Mouse (Mus musculus) limb, embryonic 14.5 days (tissue): Measurements from ENCODE around the gene Prkn. TPM values are rescaled to one million over a fixed set of nuclear protein-coding genes. Genes with fewer than 3 reads are reported as not detected.

ENCODE experiments used
- ATAC-seq: fragments of 200-750 bp; cut with Nextera tagmentation; 2 replicates; pipeline ENCODE4 v1.8.0; 2017; ENCODE audit warnings: low read depth, moderate number of reproducible peaks, moderate TSS enrichment; ENCODE audit not compliant: low FRiP score
- DNase-seq: peaks from one replicate; pipeline ENCODE4 v3.0.0-alpha.2; 2015; ENCODE audit warnings: low spot score
- H3K27ac ChIP-seq: fragments of 300-500 bp; sonication (generic); replicated peaks from 2 replicates; pipeline ENCODE4 v1.5.1; 2014; ENCODE audit warnings: low read depth, mild to moderate bottlenecking, low read length, moderate library complexity, mixed read lengths
- H3K27me3 ChIP-seq: fragments of 300-500 bp; sonication (generic); 2 replicates; pipeline ENCODE4 v1.6.1; 2014; ENCODE audit warnings: low read length, mixed read lengths; ENCODE audit not compliant: control insufficient read depth, insufficient read depth
- H3K36me3 ChIP-seq: fragments of 300-500 bp; sonication (generic); 2 replicates; pipeline ENCODE4 v1.6.1; 2014; ENCODE audit warnings: mild to moderate bottlenecking, low read length, moderate library complexity, mixed read lengths; ENCODE audit not compliant: control insufficient read depth, insufficient read depth
- H3K4me1 ChIP-seq: fragments of 300-500 bp; sonication (generic); 2 replicates; pipeline ENCODE4 v1.6.1; 2014; ENCODE audit warnings: antibody characterized with exemption, low read length, mixed read lengths; ENCODE audit not compliant: control insufficient read depth, insufficient read depth
- H3K4me2 ChIP-seq: fragments of 300-500 bp; sonication (generic); replicated peaks from 2 replicates; pipeline ENCODE4 v1.6.1; 2014; ENCODE audit warnings: low read depth, mild to moderate bottlenecking, low read length, moderate library complexity; ENCODE audit not compliant: severe bottlenecking
- H3K4me3 ChIP-seq: fragments of 300-500 bp; sonication (generic); replicated peaks from 2 replicates; pipeline ENCODE4 v1.5.1; 2014; ENCODE audit warnings: low read length
- H3K9ac ChIP-seq: fragments of 300-500 bp; sonication (generic); 2 replicates; pipeline ENCODE4 v1.6.1; 2014; ENCODE audit warnings: mild to moderate bottlenecking, low read depth, low read length, moderate library complexity; ENCODE audit not compliant: severe bottlenecking
- H3K9me3 ChIP-seq: fragments of 300-500 bp; sonication (generic); 2 replicates; pipeline ENCODE4 v1.6.1; 2016; ENCODE audit warnings: low read length; ENCODE audit not compliant: control insufficient read depth
- POLR2A ChIP-seq: fragments of 200-500 bp; IDR thresholded peaks from 2 replicates; pipeline ENCODE4 v1.8.0; 2012; ENCODE audit warnings: inconsistent platforms, mild to moderate bottlenecking, moderate library complexity, borderline replicate concordance; ENCODE audit not compliant: insufficient read depth, insufficient read length; ENCODE audit errors: extremely low read depth
- WGBS: fragments of 180-500 bp; shearing (Covaris S2); extraction: QIAGEN DNeasy Blood & Tissue Kit; methylation state at CpG from one replicate; pipeline ENCODE4 v1.1.7; 2014; 5-methylcytosine and 5-hydroxymethylcytosine counted together
- polyA plus RNA-seq, 2 experiments: library from polyadenylated mRNA; depleted of rRNA in 1 of 2; stranded (reverse) in 1 of 2; unstranded in 1 of 2; fragments of >200 nt; fragmentation: Nextera tagmentation in 1 of 2; extraction: Ambion mirVana in 1 of 2; gene quantifications; 2 replicates each; pipeline versions ENCODE4 v1.2.1 to v1.2.3; 2012 to 2014

Gene Prkn
- polyA plus RNA-seq, 2 experiments, result 2.3 to 2.7 TPM

- Histone ChIP-seq H3K27me3 (no peaks in the 10 kb centered on the region), H3K4me3 (no peak overlapping the region), H3K36me3 (no peaks in the 10 kb centered on the region), H3K27ac (no peak overlapping the region), H3K9ac (no peak overlapping the region), H3K4me1 (0 out of 2 replicates have a peak, but pooled peaks cover 4% of the 10 kb centered on the region), H3K9me3 (no peaks in the 10 kb centered on the region), H3K4me2 (no peak overlapping the region)
- WGBS, result 79% methylated on average over 2 of the region's 2 CpGs
- TF ChIP-seq POLR2A, result no peak
- DNase-seq, result no peak
- no peak for ATAC-seq
Measured at GRCm38 (mm10) chr17:11462721-11463120, 622.5 kb downstream of the Prkn start.

- Histone ChIP-seq H3K9me3 (no peaks in the 10 kb centered on the region), H3K4me3 (no peak overlapping the region), H3K27ac (no peak overlapping the region), H3K27me3 (no peaks in the 10 kb centered on the region), H3K4me1 (0 out of 2 replicates have a peak, but pooled peaks cover 4% of the 10 kb centered on the region), H3K36me3 (no peaks in the 10 kb centered on the region), H3K9ac (no peak overlapping the region), H3K4me2 (no peak overlapping the region)
- DNase-seq (no peak), ATAC-seq (no peak)
- TF ChIP-seq POLR2A, result no peak
- 45% methylated on average over 2 of the region's 2 CpGs for WGBS
Measured at GRCm38 (mm10) chr17:11466095-11466494, 625.9 kb downstream of the Prkn start.

- Histone ChIP-seq H3K27me3 (no peaks in the 10 kb centered on the region), H3K4me1 (0 out of 2 replicates have a peak, but pooled peaks cover 4% of the 10 kb centered on the region), H3K9ac (no peak overlapping the region), H3K4me2 (no peak overlapping the region), H3K36me3 (no peaks in the 10 kb centered on the region), H3K4me3 (no peak overlapping the region), H3K9me3 (no peaks in the 10 kb centered on the region), H3K27ac (no peak overlapping the region)
- 91% methylated on average over 2 of the region's 2 CpGs for WGBS
- no peak for TF ChIP-seq POLR2A
- DNase-seq, result no peak
- ATAC-seq, result no peak
Measured at GRCm38 (mm10) chr17:11468624-11469023, 628.4 kb downstream of the Prkn start.

GRCm38 (mm10) chr17:11483032-11483431 lies 642.8 kb downstream of the Prkn start:
- Histone ChIP-seq H3K9me3 (no peaks in the 10 kb centered on the region), H3K27ac (no peak overlapping the region), H3K27me3 (no peaks in the 10 kb centered on the region), H3K4me1 (no peaks in the 10 kb centered on the region), H3K4me3 (no peak overlapping the region), H3K36me3 (no peaks in the 10 kb centered on the region), H3K9ac (no peak overlapping the region), H3K4me2 (no peak overlapping the region)
- ATAC-seq, result no peak
- DNase-seq, result no peak
- 41% methylated on average over 2 of the region's 2 CpGs for WGBS
- no peak for TF ChIP-seq POLR2A

GRCm38 (mm10) chr17:11490051-11490450 lies 649.9 kb downstream of the Prkn start:
- no peaks in the 10 kb centered on the region for H3K27me3 ChIP-seq
- no peak for ATAC-seq
- no peak for TF ChIP-seq POLR2A
- H3K4me1 ChIP-seq, result no peaks in the 10 kb centered on the region
- no peak overlapping the region for H3K4me2 ChIP-seq
- DNase-seq, result no peak
- no peak overlapping the region for H3K4me3 ChIP-seq
- no peak overlapping the region for H3K9ac ChIP-seq
- 0 out of 2 replicates have a peak, but pooled peaks cover 2% of the 10 kb centered on the region for H3K9me3 ChIP-seq
- H3K36me3 ChIP-seq, result no peaks in the 10 kb centered on the region
- 77% methylated on average over 4 of the region's 4 CpGs for WGBS
- H3K27ac ChIP-seq, result no peak overlapping the region

GRCm38 (mm10) chr17:11502556-11502955 lies 662.4 kb downstream of the Prkn start:
- H3K36me3 ChIP-seq, result no peaks in the 10 kb centered on the region
- ATAC-seq, result no peak
- H3K27ac ChIP-seq, result no peak overlapping the region
- no peak overlapping the region for H3K4me3 ChIP-seq
- no peak for TF ChIP-seq POLR2A
- 88% methylated on average over 7 of the region's 7 CpGs for WGBS
- no peaks in the 10 kb centered on the region for H3K9me3 ChIP-seq
- H3K4me2 ChIP-seq, result no peak overlapping the region
- H3K27me3 ChIP-seq, result no peaks in the 10 kb centered on the region
- no peaks in the 10 kb centered on the region for H3K4me1 ChIP-seq
- no peak overlapping the region for H3K9ac ChIP-seq
- DNase-seq, result no peak
